Mouse (Mus musculus): Measurements from ENCODE around the gene BC107364. TPM values are rescaled to one million over a fixed set of nuclear protein-coding genes. Genes with fewer than 3 reads are reported as not detected.
A peak's percentile ranks its signal among the peaks of the same experiment; 100 is the strongest.
"Not testable (repeated sequence)": the region's sequence is repeated elsewhere in the genome, so short reads cannot be mapped to it uniquely, and the experiment has no call there.

BC107364 gene
- polyA plus RNA-seq (2014; fragmentation: Nextera tagmentation; extraction: Ambion mirVana) = not detected in 2 replicates

- not testable (repeated sequence) for H3K27ac ChIP-seq (ENCODE audit: low read length); H3K27me3 ChIP-seq (ENCODE audit: control insufficient read depth, insufficient read depth, low read length); H3K9me3 ChIP-seq (ENCODE audit: control insufficient read depth, low read depth, low read length); H3K4me3 ChIP-seq (ENCODE audit: low read depth, low read length); H3K36me3 ChIP-seq (ENCODE audit: control insufficient read depth, insufficient read depth, low read length); H3K9ac ChIP-seq (replicated peaks; ENCODE audit: low read depth, low read length); H3K4me2 ChIP-seq (replicated peaks; ENCODE audit: low read depth, low read length); H3K4me1 ChIP-seq (ENCODE audit: control insufficient read depth, insufficient read depth, low read length)
- no CpG with 5 or more reads among the region's 48 CpGs for WGBS
- peak; percentile 44; the same call in 1 of the 2 replicates for ATAC-seq (ENCODE audit: insufficient number of reproducible peaks, insufficient read depth, low FRiP score, low read depth)
Measured at GRCm38 (mm10) chr3:96452262-96452661, at the start of gene BC107364. TSS of gene BC107364 (minus strand) at chr3:96452306.

- Histone ChIP-seq H3K4me3 (ENCODE audit: low read depth, low read length) (peak overlapping the region; percentile 68), H3K4me2 (replicated peaks; ENCODE audit: low read depth, low read length) (peak overlapping the region; percentile 96), H3K4me1 (ENCODE audit: control insufficient read depth, insufficient read depth, low read length) (no peaks in the 10 kb centered on the region; the same call in 1 of the 2 replicates), H3K27me3 (ENCODE audit: control insufficient read depth, insufficient read depth, low read length) (no peaks in the 10 kb centered on the region), H3K36me3 (ENCODE audit: control insufficient read depth, insufficient read depth, low read length) (no peaks in the 10 kb centered on the region), H3K9ac (replicated peaks; ENCODE audit: low read depth, low read length) (peak overlapping the region; percentile 36), H3K9me3 (ENCODE audit: control insufficient read depth, low read depth, low read length) (no peaks in the 10 kb centered on the region), H3K27ac (ENCODE audit: low read length) (peak overlapping the region; percentile 64; the same call in 1 of the 2 replicates)
- peak; percentile 76 for ATAC-seq (ENCODE audit: insufficient number of reproducible peaks, insufficient read depth, low FRiP score, low read depth)
- WGBS = under 1% methylated on average over 32 of the region's 32 CpGs
Measured at GRCm38 (mm10) chr3:96501391-96502115, 49.4 kb upstream of the BC107364 start.

- no peaks in the 10 kb centered on the region; the same call in 1 of the 2 replicates for H3K4me1 ChIP-seq (ENCODE audit: control insufficient read depth, insufficient read depth, low read length)
- under 1% methylated on average over 19 of the region's 19 CpGs for whole genome bisulfite sequencing
- H3K36me3 ChIP-seq (ENCODE audit: control insufficient read depth, insufficient read depth, low read length) = no peaks in the 10 kb centered on the region
- H3K27ac ChIP-seq (ENCODE audit: low read length) = peak overlapping the region; percentile 87
- H3K9ac ChIP-seq (replicated peaks; ENCODE audit: low read depth, low read length) = peak overlapping the region; percentile 62
- peak; percentile 77 for ATAC-seq (ENCODE audit: insufficient number of reproducible peaks, insufficient read depth, low FRiP score, low read depth)
- H3K4me2 ChIP-seq (replicated peaks; ENCODE audit: low read depth, low read length) = peak overlapping the region; percentile 59
- no peaks in the 10 kb centered on the region for H3K9me3 ChIP-seq (ENCODE audit: control insufficient read depth, low read depth, low read length)
- peak overlapping the region; percentile 68 for H3K4me3 ChIP-seq (ENCODE audit: low read depth, low read length)
- H3K27me3 ChIP-seq (ENCODE audit: control insufficient read depth, insufficient read depth, low read length) = no peaks in the 10 kb centered on the region
Measured at GRCm38 (mm10) chr3:96500691-96501265, 48.7 kb upstream of the BC107364 start.

GRCm38 (mm10) chr3:96500289-96500621 lies 48.1 kb upstream of the BC107364 start:
- no peaks in the 10 kb centered on the region for H3K27me3 ChIP-seq (ENCODE audit: control insufficient read depth, insufficient read depth, low read length)
- H3K4me3 ChIP-seq (ENCODE audit: low read depth, low read length) = peak overlapping the region; percentile 68
- peak overlapping the region; percentile 67 for H3K9ac ChIP-seq (replicated peaks; ENCODE audit: low read depth, low read length)
- H3K27ac ChIP-seq (ENCODE audit: low read length) = peak overlapping the region; percentile 89
- under 1% methylated on average over 17 of the region's 17 CpGs for WGBS
- peak overlapping the region; percentile 51 for H3K4me2 ChIP-seq (replicated peaks; ENCODE audit: low read depth, low read length)
- no peaks in the 10 kb centered on the region; the same call in 1 of the 2 replicates for H3K4me1 ChIP-seq (ENCODE audit: control insufficient read depth, insufficient read depth, low read length)
- no peaks in the 10 kb centered on the region for H3K36me3 ChIP-seq (ENCODE audit: control insufficient read depth, insufficient read depth, low read length)
- ATAC-seq (ENCODE audit: insufficient number of reproducible peaks, insufficient read depth, low FRiP score, low read depth) = peak; percentile 63
- no peaks in the 10 kb centered on the region for H3K9me3 ChIP-seq (ENCODE audit: control insufficient read depth, low read depth, low read length)

GRCm38 (mm10) chr3:96499481-96500288 lies 47.6 kb upstream of the BC107364 start:
- Histone ChIP-seq H3K27ac (ENCODE audit: low read length) (peak overlapping the region; percentile 89), H3K4me3 (ENCODE audit: low read depth, low read length) (peak overlapping the region; percentile 68), H3K9ac (replicated peaks; ENCODE audit: low read depth, low read length) (peak overlapping the region; percentile 67), H3K9me3 (ENCODE audit: control insufficient read depth, low read depth, low read length) (no peaks in the 10 kb centered on the region), H3K4me2 (replicated peaks; ENCODE audit: low read depth, low read length) (peak overlapping the region; percentile 42), H3K36me3 (ENCODE audit: control insufficient read depth, insufficient read depth, low read length) (no peaks in the 10 kb centered on the region), H3K27me3 (ENCODE audit: control insufficient read depth, insufficient read depth, low read length) (no peaks in the 10 kb centered on the region), H3K4me1 (ENCODE audit: control insufficient read depth, insufficient read depth, low read length) (no peaks in the 10 kb centered on the region; the same call in 1 of the 2 replicates)
- under 1% methylated on average over 36 of the region's 36 CpGs for WGBS
- peak; percentile 43; the same call in 1 of the 2 replicates for ATAC-seq (ENCODE audit: insufficient number of reproducible peaks, insufficient read depth, low FRiP score, low read depth)

GRCm38 (mm10) chr3:96498476-96499245 lies 46.6 kb upstream of the BC107364 start:
- Histone ChIP-seq H3K4me1 (ENCODE audit: control insufficient read depth, insufficient read depth, low read length) (no peaks in the 10 kb centered on the region; the same call in 1 of the 2 replicates), H3K9me3 (ENCODE audit: control insufficient read depth, low read depth, low read length) (no peaks in the 10 kb centered on the region), H3K9ac (replicated peaks; ENCODE audit: low read depth, low read length) (no peak overlapping the region), H3K27me3 (ENCODE audit: control insufficient read depth, insufficient read depth, low read length) (no peaks in the 10 kb centered on the region), H3K27ac (ENCODE audit: low read length) (no peak overlapping the region), H3K4me3 (ENCODE audit: low read depth, low read length) (0 out of 2 replicates have a peak overlapping the region, but pooled peaks have one; percentile 68), H3K4me2 (replicated peaks; ENCODE audit: low read depth, low read length) (no peak overlapping the region), H3K36me3 (ENCODE audit: control insufficient read depth, insufficient read depth, low read length) (no peaks in the 10 kb centered on the region)
- WGBS = 80% methylated on average over 4 of the region's 4 CpGs
- ATAC-seq (ENCODE audit: insufficient number of reproducible peaks, insufficient read depth, low FRiP score, low read depth) = no peak

GRCm38 (mm10) chr3:96497451-96498028 lies 45.4 kb upstream of the BC107364 start:
- Histone ChIP-seq H3K27me3 (ENCODE audit: control insufficient read depth, insufficient read depth, low read length) (no peaks in the 10 kb centered on the region), H3K27ac (ENCODE audit: low read length) (no peak overlapping the region; the same call in 1 of the 2 replicates), H3K4me3 (ENCODE audit: low read depth, low read length) (peak overlapping the region; percentile 45), H3K36me3 (ENCODE audit: control insufficient read depth, insufficient read depth, low read length) (no peaks in the 10 kb centered on the region), H3K9me3 (ENCODE audit: control insufficient read depth, low read depth, low read length) (no peaks in the 10 kb centered on the region), H3K4me1 (ENCODE audit: control insufficient read depth, insufficient read depth, low read length) (no peaks in the 10 kb centered on the region; the same call in 1 of the 2 replicates), H3K9ac (replicated peaks; ENCODE audit: low read depth, low read length) (peak overlapping the region; percentile 33; the same call in 1 of the 2 replicates), H3K4me2 (replicated peaks; ENCODE audit: low read depth, low read length) (peak overlapping the region; percentile 74)
- ATAC-seq (ENCODE audit: insufficient number of reproducible peaks, insufficient read depth, low FRiP score, low read depth) = peak; percentile 44; the same call in 1 of the 2 replicates
- WGBS = under 1% methylated on average over 19 of the region's 19 CpGs
